Mouse (Mus musculus): ENCODE data around the gene Smarcb1.

DNA sequence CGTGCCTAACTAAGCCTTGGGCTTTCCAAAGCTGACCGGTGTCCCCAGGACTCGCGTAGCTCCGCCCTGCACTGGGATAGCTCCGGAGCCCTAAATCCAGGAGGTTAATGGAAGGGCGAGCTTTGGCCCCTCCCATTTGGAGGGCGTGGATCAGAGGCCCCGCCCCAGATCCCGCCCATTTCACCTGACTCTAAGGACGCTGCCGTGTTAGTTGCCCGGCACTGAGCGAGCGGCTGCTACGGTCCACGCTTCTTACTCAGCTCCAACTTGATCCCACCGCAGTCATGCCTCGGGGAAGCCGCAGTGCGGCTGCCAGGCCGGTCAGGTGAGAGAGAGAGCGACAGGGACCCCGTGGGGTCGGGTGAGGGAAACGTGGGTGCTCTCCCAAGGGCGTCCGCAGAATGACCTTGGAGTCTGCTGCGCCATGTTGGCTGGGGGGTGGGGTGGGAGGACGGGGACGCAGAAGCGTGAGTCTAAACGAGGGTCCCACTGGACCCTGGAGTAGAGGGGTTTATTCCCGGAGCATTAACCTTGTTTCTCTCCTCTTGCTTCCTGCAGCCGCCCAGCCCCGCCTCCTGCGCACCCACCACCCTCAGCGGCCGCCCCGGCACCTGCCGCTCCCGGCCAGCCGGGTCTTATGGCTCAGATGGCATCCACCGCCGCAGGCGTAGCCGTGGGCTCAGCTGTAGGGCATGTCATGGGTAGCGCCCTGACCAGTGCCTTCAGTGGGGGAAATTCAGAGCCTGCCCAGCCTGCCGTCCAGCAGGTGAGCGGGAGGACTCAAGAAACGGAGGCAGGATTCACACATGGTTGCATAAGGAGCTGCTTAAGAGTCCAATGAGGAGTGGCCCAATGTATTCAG is 14.5 kb upstream of the Smarcb1 start, which contains the start of gene Mmp11:
- TF ChIP-seq CTCF (IDR thresholded peaks at IDR 0.05; ENCODE audit: borderline replicate concordance, extremely low read depth, insufficient read depth, insufficient read length) (no peak), POLR2A (IDR thresholded peaks at IDR 0.05; ENCODE audit: borderline replicate concordance, extremely low read depth, insufficient read depth, insufficient read length, poor library complexity, severe bottlenecking) (no peak)

All from brain, embryonic 14.5 days (tissue).